Comparison of ENCODE assay signal across 35 mouse cellular contexts in the genomic region with DNA sequence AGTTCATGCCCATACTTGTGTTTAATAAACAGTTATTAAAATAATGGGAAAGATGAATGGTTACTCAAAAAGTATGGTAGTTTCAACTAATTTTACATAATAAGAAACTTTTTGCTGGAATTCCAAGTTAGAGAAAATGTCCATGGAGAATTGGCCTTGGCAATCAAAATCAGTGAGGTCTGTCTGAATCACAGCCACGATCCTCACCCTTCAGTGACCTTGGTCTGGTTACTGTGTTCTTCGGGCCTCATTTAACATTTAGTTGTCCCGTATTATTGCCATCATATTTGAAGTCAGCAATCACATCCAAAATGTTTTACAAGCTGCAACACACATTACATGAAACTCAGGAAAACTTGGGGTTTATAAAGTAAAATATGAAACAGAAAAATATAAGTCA. TPM values are rescaled to one million over a fixed set of nuclear protein-coding genes. Genes with fewer than 3 reads are reported as not detected.
DNase-seq lines count a peak whose midpoint lies in the region; ATAC-seq and TF ChIP-seq lines count a peak whose summit lies in the region.
"Had no signal": no experiment of that assay in that cellular context is flagged by ENCODE, and none has a peak within 500 bp of the region (broad histone marks: within the 10 kb centered on the region; RNA-seq: fewer than 3 reads in every experiment).

No protein-coding gene starts in this region.

- TF ChIP-seq POLR2A in heart, adult 2 months (IDR thresholded peaks at IDR 0.05; ENCODE audit: insufficient read depth, low read depth, low read length) = no peak
- no peak for TF ChIP-seq POLR2A in cerebellum, adult 2 months (IDR thresholded peaks at IDR 0.05; ENCODE audit: borderline replicate concordance, insufficient read depth, low read length)

- H3K4me3 ChIP-seq in heart, adult 2 months = no peak overlapping the region
- no peak overlapping the region for H3K4me3 ChIP-seq in brown adipose tissue, adult 24 weeks (ENCODE audit: insufficient read depth, low read depth, low read length)
- H3K4me3 ChIP-seq in midbrain, embryonic 13.5 days (replicated peaks) = no peak overlapping the region
- H3K4me3 ChIP-seq in cerebellum, adult 2 months (replicated peaks; ENCODE audit: insufficient read depth, low read depth, low read length) = no peak overlapping the region
- H3K4me3 ChIP-seq: embryonic facial prominence, embryonic 13.5 days; forebrain, embryonic 10.5 days; forebrain, embryonic 15.5 days; heart, embryonic 10.5 days; heart, embryonic 15.5 days; hindbrain, embryonic 13.5 days; kidney, embryonic 15.5 days; left cerebral cortex, adult 2 months; limb, embryonic 13.5 days; neural tube, embryonic 15.5 days had no signal

- H3K9me3 ChIP-seq in midbrain, embryonic 13.5 days = no peaks in the 10 kb centered on the region
- H3K9me3 ChIP-seq: embryonic facial prominence, embryonic 13.5 days; forebrain, embryonic 10.5 days; forebrain, embryonic 15.5 days; G1E; heart, embryonic 10.5 days; heart, embryonic 15.5 days; hindbrain, embryonic 13.5 days; kidney, embryonic 15.5 days; limb, embryonic 13.5 days; neural tube, embryonic 15.5 days had no signal

- ATAC-seq in midbrain, embryonic 13.5 days = no peak
- ATAC-seq: forebrain, embryonic 15.5 days; intestine, postnatal 0 days; liver, postnatal 0 days had no signal

- H3K27ac ChIP-seq in heart, adult 2 months = no peak overlapping the region
- peak overlapping the region; percentile 70 for H3K27ac ChIP-seq in brown adipose tissue, adult 24 weeks (replicated peaks; ENCODE audit: low read depth, low read length)
- H3K27ac ChIP-seq in midbrain, embryonic 13.5 days = no peak overlapping the region
- no peak overlapping the region for H3K27ac ChIP-seq in cerebellum, adult 2 months (ENCODE audit: insufficient read depth, low read length)
- H3K27ac ChIP-seq: embryonic facial prominence, embryonic 13.5 days; forebrain, embryonic 10.5 days; forebrain, embryonic 15.5 days; heart, embryonic 10.5 days; heart, embryonic 15.5 days; hindbrain, embryonic 13.5 days; kidney, embryonic 15.5 days; left cerebral cortex, adult 2 months; limb, embryonic 13.5 days; neural tube, embryonic 15.5 days had no signal

- H3K36me3 ChIP-seq in heart, adult 2 months (ENCODE audit: control insufficient read depth, insufficient read depth, low read length) = peaks cover 19% of the 10 kb centered on the region
- peaks cover 22% of the 10 kb centered on the region for H3K36me3 ChIP-seq in midbrain, embryonic 13.5 days
- H3K36me3 ChIP-seq: G1E had no signal

- no peak overlapping the region for H3K4me2 ChIP-seq in midbrain, embryonic 13.5 days (replicated peaks)
- H3K4me2 ChIP-seq: embryonic facial prominence, embryonic 13.5 days; forebrain, embryonic 15.5 days; heart, embryonic 15.5 days; hindbrain, embryonic 13.5 days; kidney, embryonic 15.5 days; limb, embryonic 13.5 days; liver, embryonic 11.5 days; neural tube, embryonic 15.5 days had no signal

- peaks cover 5% of the 10 kb centered on the region for H3K4me1 ChIP-seq in heart, adult 2 months (ENCODE audit: control insufficient read depth, insufficient read depth, low read length)
- peaks cover 12% of the 10 kb centered on the region for H3K4me1 ChIP-seq in brown adipose tissue, adult 24 weeks (ENCODE audit: control insufficient read depth, insufficient read depth, insufficient read length, low read length)
- no peaks in the 10 kb centered on the region for H3K4me1 ChIP-seq in midbrain, embryonic 13.5 days (replicated peaks)
- H3K4me1 ChIP-seq in cerebellum, adult 2 months (ENCODE audit: control insufficient read depth, insufficient read depth, low read length) = no peaks in the 10 kb centered on the region
- H3K4me1 ChIP-seq: forebrain, embryonic 10.5 days; forebrain, embryonic 15.5 days; heart, embryonic 10.5 days; heart, embryonic 15.5 days; limb, embryonic 13.5 days had no signal

- WGBS in heart, adult 2 months = 56% methylated on average over 3 of the region's 3 CpGs
- 96% methylated on average over 3 of the region's 3 CpGs for WGBS in midbrain, embryonic 13.5 days
- 69% methylated on average over 3 of the region's 3 CpGs for WGBS in cerebellum, adult 2 months

- TF ChIP-seq CTCF in heart, adult 2 months (IDR thresholded peaks at IDR 0.05) = no peak
- no peak for TF ChIP-seq CTCF in cerebellum, adult 2 months (IDR thresholded peaks at IDR 0.05; ENCODE audit: borderline replicate concordance, insufficient read depth, low read depth, low read length)

- no peak overlapping the region for H3K9ac ChIP-seq in heart, adult 2 months (ENCODE audit: low read depth, low read length)
- no peak overlapping the region for H3K9ac ChIP-seq in midbrain, embryonic 13.5 days (replicated peaks)
- H3K9ac ChIP-seq: embryonic facial prominence, embryonic 13.5 days; forebrain, embryonic 15.5 days; heart, embryonic 15.5 days; hindbrain, embryonic 13.5 days; kidney, embryonic 15.5 days; limb, embryonic 13.5 days; liver, postnatal 0 days; neural tube, embryonic 15.5 days had no signal

- peak; percentile 79 to 90 for DNase-seq in adrenal gland, adult (ENCODE audit: inconsistent age in 2 of 2, low spot score in 1 of 2)
- DNase-seq in adrenal gland, adult 18-20 months (ENCODE audit: low spot score in 2 of 2) = no peak
- DNase-seq in heart, postnatal 10 days = peak; percentile 22 to 40
- no peak for DNase-seq in heart, adult 2 months
- peak; percentile 54 for DNase-seq in NIH3T3 (ENCODE audit: low read depth)
- DNase-seq in cerebellum, adult 2 months = no peak
- DNase-seq: cerebellum, adult 11-12 months; cerebellum, postnatal 10 days; heart, postnatal 36 days; kidney, postnatal 25 days; liver, postnatal 0 days; lung, postnatal 36 days; midbrain, embryonic 14.5 days; retina, postnatal 1 day; right cerebral cortex, postnatal 14 days; spleen, adult 18-20 months; thymus, adult 18-20 months; thymus, postnatal 25 days had no signal

- no peaks in the 10 kb centered on the region for H3K79me2 ChIP-seq in heart, adult 2 months (replicated peaks; ENCODE audit: control insufficient read depth, insufficient read depth, low read length)

- TF ChIP-seq EP300 in heart, adult 2 months (IDR thresholded peaks at IDR 0.05; ENCODE audit: insufficient read depth, low read depth, low read length) = no peak

- H3K27me3 ChIP-seq in heart, adult 2 months (ENCODE audit: control insufficient read depth, insufficient read depth, low read length) = no peaks in the 10 kb centered on the region
- H3K27me3 ChIP-seq in midbrain, embryonic 13.5 days = no peaks in the 10 kb centered on the region
- no peaks in the 10 kb centered on the region for H3K27me3 ChIP-seq in cerebellum, adult 2 months (ENCODE audit: control insufficient read depth, insufficient read depth, low read length)
- H3K27me3 ChIP-seq: embryonic facial prominence, embryonic 13.5 days; forebrain, embryonic 15.5 days; heart, embryonic 15.5 days; hindbrain, embryonic 13.5 days; kidney, embryonic 15.5 days; limb, embryonic 13.5 days; neural tube, embryonic 15.5 days had no signal

- intact Hi-C loops in heart, postnatal 10 days (cut with DNase I) = no loop called here
- intact Hi-C loops in heart, adult 2 months (cut with DNase I) = no loop called here

RNA-seq across cellular contexts. Expression of gene Tspan12, which starts 20.4 kb away (rescaled TPM):
- 100 to 1,000 TPM; 141 to 179 TPM for total RNA-seq in adrenal gland, adult 18-20 months (2021)
- 100 to 1,000 TPM in 1 of 2 experiments, 10 to 100 TPM in 1; 93.8 to 102 TPM for total RNA-seq in heart, postnatal 10 days (2021)
- total RNA-seq in heart, adult 2 months (2021) = 10 to 100 TPM; 65.3 to 79.0 TPM
- polyA plus RNA-seq in heart, adult 2 months (2012; rRNA removed) = 18.6 and 38.2 TPM in 2 replicates
- 156 and 175 TPM in 2 replicates for polyA plus RNA-seq in brown adipose tissue, adult 24 weeks (2012; ENCODE audit: insufficient read depth, insufficient read length, missing spikeins)
- 55.0 and 56.5 TPM in 2 replicates for polyA plus RNA-seq in midbrain, embryonic 13.5 days (2015; fragmentation: Nextera tagmentation; extraction: Ambion mirVana)
- polyA plus RNA-seq in cerebellum, adult 2 months (2012; rRNA removed) = 17.2 and 17.8 TPM in 2 replicates
- total RNA-seq: granulocyte monocyte progenitor cell, adult 5-6 weeks; megakaryocyte, adult 5-6 weeks had no signal

Comparison
In these comparisons a context has a peak if more than half of its experiments do, and no peak if none do; other contexts are left out.
1. DNase-seq: peak in adrenal gland, adult (2 of 2), heart, postnatal 10 days (2 of 2) and NIH3T3 (single experiment); none in adrenal gland, adult 18-20 months (0 of 2), heart, adult 2 months (0 of 2) and cerebellum, adult 2 months (0 of 2).